Mouse (Mus musculus) kidney, embryonic 16.5 days (tissue): Measurements from ENCODE around the gene Epn2. TPM values are rescaled to one million over a fixed set of nuclear protein-coding genes. Genes with fewer than 3 reads are reported as not detected.

Source experiments
- ATAC-seq: fragments of 200-750 bp; cut with Nextera tagmentation; 2 replicates; pipeline ENCODE4 v1.8.0; 2017; ENCODE audit warnings: moderate TSS enrichment; ENCODE audit not compliant: low FRiP score, low TSS enrichment
- H3K27ac ChIP-seq: fragments of 300-500 bp; sonication (generic); 2 replicates; pipeline ENCODE4 v1.5.1; 2014; ENCODE audit warnings: low read length
- H3K27me3 ChIP-seq: fragments of 300-500 bp; sonication (generic); 2 replicates; pipeline ENCODE4 v1.6.1; 2014; ENCODE audit warnings: low read length, control low read depth, mixed read lengths; ENCODE audit not compliant: insufficient read depth
- H3K36me3 ChIP-seq: fragments of 300-500 bp; sonication (generic); 2 replicates; pipeline ENCODE4 v1.6.1; 2014; ENCODE audit warnings: low read length, control low read depth, mixed read lengths; ENCODE audit not compliant: insufficient read depth
- H3K4me1 ChIP-seq: fragments of 300-500 bp; sonication (generic); 2 replicates; pipeline ENCODE4 v1.6.1; 2014; ENCODE audit warnings: low read length, control low read depth, mixed read lengths; ENCODE audit not compliant: insufficient read depth
- H3K4me2 ChIP-seq: fragments of 300-500 bp; sonication (generic); replicated peaks from 2 replicates; pipeline ENCODE4 v1.6.1; 2014; ENCODE audit warnings: low read depth, low read length
- H3K4me3 ChIP-seq: fragments of 300-500 bp; sonication (generic); 2 replicates; pipeline ENCODE4 v1.5.1; 2014; ENCODE audit warnings: mild to moderate bottlenecking, low read length
- H3K9ac ChIP-seq: fragments of 300-500 bp; sonication (generic); replicated peaks from 2 replicates; pipeline ENCODE4 v1.6.1; 2014; ENCODE audit warnings: low read length
- H3K9me3 ChIP-seq: fragments of 300-500 bp; sonication (generic); 2 replicates; pipeline ENCODE4 v1.6.1; 2016; ENCODE audit warnings: low read length, control low read depth
- WGBS: fragments of 180-500 bp; shearing (Covaris S2); extraction: QIAGEN DNeasy Blood & Tissue Kit; methylation state at CpG from one replicate; pipeline ENCODE4 v1.1.7; 2014; 5-methylcytosine and 5-hydroxymethylcytosine counted together
- polyA plus RNA-seq: library from polyadenylated mRNA; unstranded; fragments of >200 nt; fragmentation: Nextera tagmentation; extraction: Ambion mirVana; gene quantifications from 2 replicates; pipeline ENCODE4 v1.2.1, GENCODE M21; 2015

The Epn2 gene
- polyA plus RNA-seq, 1 experiment from 2014 or later, result 25.0 TPM

- Histone ChIP-seq H3K9ac (no peak overlapping the region), H3K9me3 (no peaks in the 10 kb centered on the region), H3K27me3 (no peaks in the 10 kb centered on the region), H3K36me3 (no peaks in the 10 kb centered on the region), H3K27ac (no peak overlapping the region), H3K4me3 (no peak overlapping the region), H3K4me1 (no peaks in the 10 kb centered on the region), H3K4me2 (no peak overlapping the region)
- 82% methylated on average over 3 of the region's 3 CpGs for WGBS
- no peak for ATAC-seq
Observed at GRCm38 (mm10) chr11:61553015-61553754, 26.3 kb downstream of the Epn2 start.

GRCm38 (mm10) chr11:61550631-61551030 lies 28.9 kb downstream of the Epn2 start:
- H3K4me2 ChIP-seq, result no peak overlapping the region
- no peaks in the 10 kb centered on the region for H3K27me3 ChIP-seq
- 0 out of 2 replicates have a peak, but pooled peaks cover 10% of the 10 kb centered on the region for H3K36me3 ChIP-seq
- no peaks in the 10 kb centered on the region for H3K9me3 ChIP-seq
- no peaks in the 10 kb centered on the region for H3K4me1 ChIP-seq
- H3K9ac ChIP-seq, result no peak overlapping the region
- H3K27ac ChIP-seq, result no peak overlapping the region
- ATAC-seq, result no peak
- H3K4me3 ChIP-seq, result no peak overlapping the region

GRCm38 (mm10) chr11:61547710-61548109 lies 31.8 kb downstream of the Epn2 start:
- Histone ChIP-seq H3K27me3 (no peaks in the 10 kb centered on the region), H3K4me1 (no peaks in the 10 kb centered on the region), H3K36me3 (peaks cover 15% of the 10 kb centered on the region; the same call in 1 of the 2 replicates), H3K9me3 (no peaks in the 10 kb centered on the region), H3K4me2 (no peak overlapping the region), H3K9ac (no peak overlapping the region), H3K27ac (no peak overlapping the region), H3K4me3 (no peak overlapping the region)
- no peak for ATAC-seq
- WGBS, result 88% methylated on average over 4 of the region's 4 CpGs

GRCm38 (mm10) chr11:61546452-61546851 lies 33.0 kb downstream of the Epn2 start:
- no peak overlapping the region for H3K4me3 ChIP-seq
- no peaks in the 10 kb centered on the region for H3K4me1 ChIP-seq
- no peaks in the 10 kb centered on the region for H3K9me3 ChIP-seq
- H3K9ac ChIP-seq, result no peak overlapping the region
- H3K27ac ChIP-seq, result no peak overlapping the region
- 85% methylated on average over 10 of the region's 10 CpGs for WGBS
- H3K4me2 ChIP-seq, result no peak overlapping the region
- ATAC-seq, result no peak
- no peaks in the 10 kb centered on the region for H3K27me3 ChIP-seq
- peaks cover 15% of the 10 kb centered on the region; the same call in 1 of the 2 replicates for H3K36me3 ChIP-seq

GRCm38 (mm10) chr11:61545586-61545985 lies 33.9 kb downstream of the Epn2 start:
- Histone ChIP-seq H3K9me3 (no peaks in the 10 kb centered on the region), H3K4me1 (0 out of 2 replicates have a peak, but pooled peaks cover 4% of the 10 kb centered on the region), H3K36me3 (peaks cover 15% of the 10 kb centered on the region; the same call in 1 of the 2 replicates), H3K4me3 (no peak overlapping the region), H3K9ac (no peak overlapping the region), H3K27ac (no peak overlapping the region), H3K4me2 (no peak overlapping the region), H3K27me3 (no peaks in the 10 kb centered on the region)
- no peak for ATAC-seq
- 96% methylated on average over 2 of the region's 2 CpGs for WGBS

GRCm38 (mm10) chr11:61541106-61541505 lies 38.4 kb downstream of the Epn2 start:
- Histone ChIP-seq H3K4me3 (no peak overlapping the region), H3K9me3 (no peaks in the 10 kb centered on the region), H3K36me3 (peaks cover 13% of the 10 kb centered on the region; the same call in 1 of the 2 replicates), H3K27ac (no peak overlapping the region), H3K4me1 (0 out of 2 replicates have a peak, but pooled peaks cover 4% of the 10 kb centered on the region), H3K4me2 (no peak overlapping the region), H3K9ac (no peak overlapping the region), H3K27me3 (no peaks in the 10 kb centered on the region)
- WGBS, result 85% methylated on average over 2 of the region's 2 CpGs
- no peak for ATAC-seq

- H3K9ac ChIP-seq, result no peak overlapping the region
- WGBS, result 75% methylated on average over 7 of the region's 7 CpGs
- H3K36me3 ChIP-seq, result peaks cover 11% of the 10 kb centered on the region; the same call in 1 of the 2 replicates
- H3K9me3 ChIP-seq, result no peaks in the 10 kb centered on the region
- H3K4me2 ChIP-seq, result no peak overlapping the region
- 0 out of 2 replicates have a peak, but pooled peaks cover 4% of the 10 kb centered on the region for H3K4me1 ChIP-seq
- H3K4me3 ChIP-seq, result no peak overlapping the region
- ATAC-seq, result no peak
- no peaks in the 10 kb centered on the region for H3K27me3 ChIP-seq
- no peak overlapping the region for H3K27ac ChIP-seq
Observed at GRCm38 (mm10) chr11:61540642-61541041, 38.8 kb downstream of the Epn2 start.

- no peak for ATAC-seq
- H3K27me3 ChIP-seq, result no peaks in the 10 kb centered on the region
Observed at GRCm38 (mm10) chr11:61537362-61537761, 42.1 kb downstream of the Epn2 start.

GRCm38 (mm10) chr11:61536952-61537351 lies 42.5 kb downstream of the Epn2 start:
- Histone ChIP-seq H3K27ac (no peak overlapping the region), H3K27me3 (no peaks in the 10 kb centered on the region), H3K4me3 (no peak overlapping the region), H3K9me3 (no peaks in the 10 kb centered on the region), H3K36me3 (peaks cover 14% of the 10 kb centered on the region; the same call in 1 of the 2 replicates), H3K9ac (no peak overlapping the region), H3K4me2 (no peak overlapping the region), H3K4me1 (0 out of 2 replicates have a peak, but pooled peaks cover 4% of the 10 kb centered on the region)
- WGBS, result 65% methylated on average over 3 of the region's 3 CpGs
- ATAC-seq, result no peak

More at GRCm38 (mm10) chr11:61537362-61537761, 42.1 kb downstream of the Epn2 start:
- Histone ChIP-seq H3K4me2 (no peak overlapping the region), H3K4me1 (0 out of 2 replicates have a peak, but pooled peaks cover 4% of the 10 kb centered on the region), H3K36me3 (peaks cover 12% of the 10 kb centered on the region; the same call in 1 of the 2 replicates), H3K27ac (no peak overlapping the region), H3K9ac (no peak overlapping the region), H3K9me3 (no peaks in the 10 kb centered on the region), H3K4me3 (no peak overlapping the region)
- WGBS, result 92% methylated on average over 3 of the region's 3 CpGs

- Histone ChIP-seq H3K4me1 (no peaks in the 10 kb centered on the region), H3K9me3 (no peaks in the 10 kb centered on the region), H3K27ac (no peak overlapping the region), H3K4me3 (no peak overlapping the region), H3K9ac (no peak overlapping the region), H3K4me2 (no peak overlapping the region), H3K27me3 (no peaks in the 10 kb centered on the region), H3K36me3 (peaks cover 14% of the 10 kb centered on the region; the same call in 1 of the 2 replicates)
- 27% methylated on average over 1 of the region's 1 CpGs for WGBS
- ATAC-seq, result no peak
Observed at GRCm38 (mm10) chr11:61535530-61535929, 44.0 kb downstream of the Epn2 start.
